Mouse (Mus musculus) liver, adult 10 weeks (tissue): ENCODE measurements around the gene Foxa3. TPM values are rescaled to one million over a fixed set of nuclear protein-coding genes. Genes with fewer than 3 reads are reported as not detected.

Experiments
- polyA plus RNA-seq: library from polyadenylated mRNA; stranded (reverse); fragments of 350-450 nt; fragmentation: Illumina TruSeq; extraction: RNeasy Lipid Tissue Mini Kit (QIAGEN cat#74804); gene quantifications from one replicate; pipeline ENCODE4 v1.2.3, GENCODE M21; 2014; ENCODE audit warnings: low read depth, low replicate concordance

The Foxa3 gene
- polyA plus RNA-seq: 12.5 TPM

GRCm38 (mm10) chr7:19023357-19023814, at the start of gene Foxa3:
Gene Foxa3, minus strand, starts transcription at chr7:19023538.

GRCm38 (mm10) chr7:19054047-19054776, 30.9 kb upstream of the Foxa3 start, which contains the start of gene Rsph6a:
Gene Rsph6a, plus strand, starts transcription at chr7:19054690.

GRCm38 (mm10) chr7:19024096-19024506, 763 bp upstream of the Foxa3 start, which contains the start of gene Sympk:
Gene Sympk, plus strand, starts transcription at chr7:19024377.

GRCm38 (mm10) chr7:19003902-19004630, 19.3 kb downstream of the Foxa3 start, which contains the start of gene Irf2bp1:
Gene Irf2bp1, plus strand, starts transcription at chr7:19004044.

GRCm38 (mm10) chr7:18990601-18991295, 32.6 kb downstream of the Foxa3 start, which contains the start of gene Mypop:
Gene Mypop, plus strand, starts transcription at chr7:18991245.

GRCm38 (mm10) chr7:18987100-18987499, 36.2 kb downstream of the Foxa3 start, which contains the start of gene Nanos2:
Gene Nanos2, plus strand, starts transcription at chr7:18987400.

Other genes with a start within 250 kb of the Foxa3 start
- gene Psg19, start 225.0 kb downstream of the Foxa3 start, polyA plus RNA-seq: not detected
- not detected for gene Psg17, start 201.9 kb downstream of the Foxa3 start, polyA plus RNA-seq
- 1.0 TPM for gene Mill2, start 183.6 kb downstream of the Foxa3 start, polyA plus RNA-seq
- gene Pglyrp1, start 152.2 kb downstream of the Foxa3 start, polyA plus RNA-seq: not detected
- gene Ccdc61, start 113.1 kb downstream of the Foxa3 start, polyA plus RNA-seq: 2.1 TPM
- gene Nova2, start 97.7 kb downstream of the Foxa3 start, polyA plus RNA-seq: 0.08 TPM
- gene Nanos2, start 36.1 kb downstream of the Foxa3 start, polyA plus RNA-seq: not detected
- gene Mypop, start 32.3 kb downstream of the Foxa3 start, polyA plus RNA-seq: not detected
- 1.2 TPM for gene Irf2bp1, start 19.5 kb downstream of the Foxa3 start, polyA plus RNA-seq
- gene Sympk, start 839 bp upstream of the Foxa3 start, polyA plus RNA-seq: 3.7 TPM
- gene Rsph6a, start 31.2 kb upstream of the Foxa3 start, polyA plus RNA-seq: not detected
- 0.72 TPM for gene Dmwd, start 52.7 kb upstream of the Foxa3 start, polyA plus RNA-seq
- gene Dmpk, start 60.3 kb upstream of the Foxa3 start, polyA plus RNA-seq: 2.7 TPM
- gene Six5, start 71.1 kb upstream of the Foxa3 start, polyA plus RNA-seq: 0.45 TPM
- not detected for gene Gm4969, start 94.8 kb upstream of the Foxa3 start, polyA plus RNA-seq
- 0.26 TPM for gene Fbxo46, start 96.3 kb upstream of the Foxa3 start, polyA plus RNA-seq
- gene Qpctl, start 125.8 kb upstream of the Foxa3 start, polyA plus RNA-seq: 5.7 TPM
- 1.4 TPM for gene Snrpd2, start 126.2 kb upstream of the Foxa3 start, polyA plus RNA-seq
- not detected for gene Gipr, start 142.6 kb upstream of the Foxa3 start, polyA plus RNA-seq
- 0.19 TPM for gene Eml2, start 152.9 kb upstream of the Foxa3 start, polyA plus RNA-seq
- 0.34 TPM for gene Gpr4, start 189.0 kb upstream of the Foxa3 start, polyA plus RNA-seq
- 10.4 TPM for gene Opa3, start 204.8 kb upstream of the Foxa3 start, polyA plus RNA-seq
- 7.0 TPM for gene Vasp, start 248.3 kb upstream of the Foxa3 start, polyA plus RNA-seq